Mouse (Mus musculus): ENCODE data around the gene Galnt6. TPM values are rescaled to one million over a fixed set of nuclear protein-coding genes. Genes with fewer than 3 reads are reported as not detected.

The Galnt6 gene
- polyA plus RNA-seq, 2 experiments: 0.47 to 0.84 TPM

- Histone ChIP-seq H3K4me1 (replicated peaks; ENCODE audit: control insufficient read depth in 2 of 2, insufficient read depth in 2 of 2, low read length in 1 of 2) (peaks cover 0 to 8% of the 10 kb centered on the region in 2 experiments; a peak in 3 of 4 replicates), H3K27ac (no peak overlapping the region), H3K4me2 (ENCODE audit: low read depth) (peak overlapping the region; percentile 61), H3K36me3 (replicated peaks; ENCODE audit: control insufficient read depth, insufficient read depth, low read depth) (no peaks in the 10 kb centered on the region), H3K9ac (replicated peaks) (no peak overlapping the region), H3K4me3 (ENCODE audit: insufficient read depth in 1 of 2, low read depth in 2 of 2, low read length in 2 of 2) (peak overlapping the region; percentile 13 to 46; a peak in 3 of 4 replicates), H3K9me3 (ENCODE audit: control insufficient read depth, low read length) (no peaks in the 10 kb centered on the region), H3K27me3 (ENCODE audit: control insufficient read depth, insufficient read depth, low read length) (peaks cover 36% of the 10 kb centered on the region)
- DNase-seq (ENCODE audit: low read depth in 3 of 3, low spot score in 3 of 3) (no peak), ATAC-seq (ENCODE audit: insufficient read depth) (no peak)
- no peak for TF ChIP-seq EP300 (IDR thresholded peaks at IDR 0.05; ENCODE audit: low read depth)
- no peak for TF ChIP-seq CTCF (IDR thresholded peaks at IDR 0.05; ENCODE audit: low read depth)
- WGBS (ENCODE audit: insufficient replicate concordance): 24% methylated on average over 9 of the region's 9 CpGs
Observed at GRCm38 (mm10) chr15:100728586-100728985, 590 bp downstream of the Galnt6 start.

GRCm38 (mm10) chr15:100727834-100728233 is 1.3 kb downstream of the Galnt6 start:
- H3K4me2 ChIP-seq (ENCODE audit: low read depth): no peak overlapping the region
- no peak overlapping the region for H3K9ac ChIP-seq (replicated peaks)

GRCm38 (mm10) chr15:100726721-100727120 is 2.5 kb downstream of the Galnt6 start:
- TF ChIP-seq EP300 (IDR thresholded peaks at IDR 0.05; ENCODE audit: low read depth) (no peak), CTCF (IDR thresholded peaks at IDR 0.05; ENCODE audit: low read depth) (no peak)
- Histone ChIP-seq H3K36me3 (replicated peaks; ENCODE audit: control insufficient read depth, insufficient read depth, low read depth) (no peaks in the 10 kb centered on the region), H3K9me3 (ENCODE audit: control insufficient read depth, low read length) (no peaks in the 10 kb centered on the region), H3K4me1 (replicated peaks; ENCODE audit: control insufficient read depth in 2 of 2, insufficient read depth in 2 of 2, low read length in 1 of 2) (peaks cover 0 to 8% of the 10 kb centered on the region in 2 experiments; a peak in 3 of 4 replicates), H3K27ac (no peak overlapping the region), H3K27me3 (ENCODE audit: control insufficient read depth, insufficient read depth, low read length) (peaks cover 36% of the 10 kb centered on the region), H3K4me2 (ENCODE audit: low read depth) (no peak overlapping the region), H3K9ac (replicated peaks) (no peak overlapping the region), H3K4me3 (ENCODE audit: insufficient read depth in 1 of 2, low read depth in 2 of 2, low read length in 2 of 2) (no peak overlapping the region)
- ATAC-seq (ENCODE audit: insufficient read depth) (no peak), DNase-seq (ENCODE audit: low read depth in 3 of 3, low spot score in 3 of 3) (no peak)
- WGBS (ENCODE audit: insufficient replicate concordance): 70% methylated on average over 11 of the region's 11 CpGs

More at GRCm38 (mm10) chr15:100727834-100728233, 1.3 kb downstream of the Galnt6 start:
- H3K27me3 ChIP-seq (ENCODE audit: control insufficient read depth, insufficient read depth, low read length): peaks cover 36% of the 10 kb centered on the region
- H3K9me3 ChIP-seq (ENCODE audit: control insufficient read depth, low read length): no peaks in the 10 kb centered on the region
- TF ChIP-seq EP300 (IDR thresholded peaks at IDR 0.05; ENCODE audit: low read depth) (no peak), CTCF (IDR thresholded peaks at IDR 0.05; ENCODE audit: low read depth) (no peak)
- no peaks in the 10 kb centered on the region for H3K36me3 ChIP-seq (replicated peaks; ENCODE audit: control insufficient read depth, insufficient read depth, low read depth)
- no peak for ATAC-seq (ENCODE audit: insufficient read depth)
- no peak overlapping the region for H3K27ac ChIP-seq
- no peak for DNase-seq (ENCODE audit: low read depth in 3 of 3, low spot score in 3 of 3)
- 65% methylated on average over 11 of the region's 11 CpGs for WGBS (ENCODE audit: insufficient replicate concordance)
- no peak overlapping the region for H3K4me3 ChIP-seq (ENCODE audit: insufficient read depth in 1 of 2, low read depth in 2 of 2, low read length in 2 of 2)
- peaks cover 0 to 8% of the 10 kb centered on the region in 2 experiments; a peak in 3 of 4 replicates for H3K4me1 ChIP-seq (replicated peaks; ENCODE audit: control insufficient read depth in 2 of 2, insufficient read depth in 2 of 2, low read length in 1 of 2)

DNA sequence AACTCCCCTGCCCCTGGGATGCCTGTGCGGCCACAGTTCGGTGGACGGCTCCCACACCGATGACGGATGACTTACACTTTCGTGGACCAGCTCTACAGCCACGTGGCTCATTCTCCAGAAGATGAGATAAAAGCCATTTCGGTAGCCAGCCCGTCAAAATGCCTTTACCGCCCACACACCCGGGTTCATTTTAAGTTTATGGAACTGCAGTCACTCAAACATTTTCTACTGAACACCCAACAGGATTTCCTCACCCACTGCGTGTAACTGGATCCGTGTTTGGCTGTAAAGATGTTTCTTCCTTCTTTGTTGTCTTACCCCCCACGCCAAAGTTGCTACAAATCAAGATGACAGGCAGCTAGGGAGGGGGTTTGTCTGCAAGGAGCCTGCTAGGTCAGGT is 5.7 kb downstream of the Galnt6 start:
- WGBS (ENCODE audit: insufficient replicate concordance): 51% methylated on average over 14 of the region's 14 CpGs
- Histone ChIP-seq H3K27me3 (ENCODE audit: control insufficient read depth, insufficient read depth, low read length) (peaks cover 12% of the 10 kb centered on the region), H3K36me3 (replicated peaks; ENCODE audit: control insufficient read depth, insufficient read depth, low read depth) (no peaks in the 10 kb centered on the region), H3K9ac (replicated peaks) (no peak overlapping the region), H3K27ac (no peak overlapping the region), H3K4me3 (ENCODE audit: insufficient read depth in 1 of 2, low read depth in 2 of 2, low read length in 2 of 2) (no peak overlapping the region), H3K4me1 (replicated peaks; ENCODE audit: control insufficient read depth in 2 of 2, insufficient read depth in 2 of 2, low read length in 1 of 2) (no peaks in the 10 kb centered on the region), H3K9me3 (ENCODE audit: control insufficient read depth, low read length) (no peaks in the 10 kb centered on the region), H3K4me2 (ENCODE audit: low read depth) (no peak overlapping the region)
- no peak for ATAC-seq (ENCODE audit: insufficient read depth)
- no peak for DNase-seq (ENCODE audit: low read depth in 3 of 3, low spot score in 3 of 3)
- TF ChIP-seq CTCF (IDR thresholded peaks at IDR 0.05; ENCODE audit: low read depth): no peak

- no peak overlapping the region for H3K4me3 ChIP-seq (ENCODE audit: insufficient read depth in 1 of 2, low read depth in 2 of 2, low read length in 2 of 2)
- no peaks in the 10 kb centered on the region for H3K4me1 ChIP-seq (replicated peaks; ENCODE audit: control insufficient read depth in 2 of 2, insufficient read depth in 2 of 2, low read length in 1 of 2)
- DNase-seq (ENCODE audit: low read depth in 3 of 3, low spot score in 3 of 3) (no peak), ATAC-seq (ENCODE audit: insufficient read depth) (no peak)
- H3K9ac ChIP-seq (replicated peaks): no peak overlapping the region
- no peaks in the 10 kb centered on the region for H3K36me3 ChIP-seq (replicated peaks; ENCODE audit: control insufficient read depth, insufficient read depth, low read depth)
- no peaks in the 10 kb centered on the region for H3K9me3 ChIP-seq (ENCODE audit: control insufficient read depth, low read length)
- no peak overlapping the region for H3K4me2 ChIP-seq (ENCODE audit: low read depth)
- peaks cover 3% of the 10 kb centered on the region for H3K27me3 ChIP-seq (ENCODE audit: control insufficient read depth, insufficient read depth, low read length)
- no peak for TF ChIP-seq EP300 (IDR thresholded peaks at IDR 0.05; ENCODE audit: low read depth)
- TF ChIP-seq CTCF (IDR thresholded peaks at IDR 0.05; ENCODE audit: low read depth): no peak
- 47% methylated on average over 6 of the region's 6 CpGs for WGBS (ENCODE audit: insufficient replicate concordance)
- no peak overlapping the region for H3K27ac ChIP-seq
Observed at GRCm38 (mm10) chr15:100722564-100722963, 6.6 kb downstream of the Galnt6 start.
